Mouse (Mus musculus) layer of hippocampus, adult 2 months (tissue): ENCODE measurements around the gene Ddit4. TPM values are rescaled to one million over a fixed set of nuclear protein-coding genes. Genes with fewer than 3 reads are reported as not detected.

ENCODE experiments used
- DNase-seq, 2 experiments: peaks; one replicate each; pipeline ENCODE4 v3.0.0; 2022; ENCODE audit warnings: low spot score in 2 of 2
- H3K27ac ChIP-seq: fragments of 200-600 bp; 2 replicates; pipeline ENCODE4 v1.8.1; 2022
- H3K4me3 ChIP-seq: fragments of 200-600 bp; 2 replicates; pipeline ENCODE4 v1.8.1; 2022; ENCODE audit warnings: mild to moderate bottlenecking
- CTCF ChIP-seq: fragments of 200-600 bp; conservative IDR thresholded peaks from 2 replicates; pipeline ENCODE4 v1.8.1; 2022; ENCODE audit warnings: antibody characterized with exemption, mild to moderate bottlenecking, moderate library complexity
- total RNA-seq, 2 experiments: library from RNA; stranded (reverse); gene quantifications; 2 replicates each; pipeline ENCODE4 v1.2.3; 2021

The Ddit4 gene
- total RNA-seq, 2 experiments from 2014 or later: 63.6 to 66.7 TPM

DNA sequence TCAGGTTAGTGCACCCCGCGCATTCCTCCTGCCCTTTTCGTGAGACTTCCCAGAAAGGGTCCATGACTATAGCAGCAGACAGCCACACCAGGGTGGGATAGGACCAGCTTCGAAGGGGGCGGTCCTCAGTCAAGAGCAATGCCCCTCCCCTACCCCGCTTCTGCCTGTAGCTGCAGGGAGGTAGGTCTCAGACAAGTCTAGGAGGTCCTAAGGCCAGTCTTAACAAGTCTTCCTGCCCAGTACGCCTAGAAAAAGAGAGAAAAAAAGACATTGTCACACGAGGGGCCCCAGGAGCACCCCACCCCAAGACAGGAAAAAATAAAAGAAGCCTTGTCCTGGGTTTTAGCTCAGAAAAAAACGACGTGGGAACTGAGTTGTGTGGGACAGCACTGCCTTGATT is 35.0 kb downstream of the Ddit4 start:
- Histone ChIP-seq H3K4me3 (peak overlapping the region; percentile 18; the same call in 1 of the 2 replicates), H3K27ac (peak overlapping the region; percentile 64; the same call in 1 of the 2 replicates)
- no peak for TF ChIP-seq CTCF
- DNase-seq: no peak

GRCm38 (mm10) chr10:59916159-59916558 is 35.5 kb downstream of the Ddit4 start:
- no peak for DNase-seq
- no peak for TF ChIP-seq CTCF
- Histone ChIP-seq H3K27ac (peak overlapping the region; percentile 64; the same call in 1 of the 2 replicates), H3K4me3 (peak overlapping the region; percentile 18; the same call in 1 of the 2 replicates)

GRCm38 (mm10) chr10:59915196-59915962 is 36.3 kb downstream of the Ddit4 start:
- no peak for DNase-seq
- Histone ChIP-seq H3K27ac (no peak overlapping the region), H3K4me3 (no peak overlapping the region)
- TF ChIP-seq CTCF: no peak

GRCm38 (mm10) chr10:59911561-59912198 is 40.0 kb downstream of the Ddit4 start:
- no peak for DNase-seq
- peak overlapping the region; percentile 84 for H3K27ac ChIP-seq
- TF ChIP-seq CTCF: no peak
- peak overlapping the region; percentile 24; the same call in 1 of the 2 replicates for H3K4me3 ChIP-seq

- no peak for TF ChIP-seq CTCF
- H3K4me3 ChIP-seq: peak overlapping the region; percentile 24; the same call in 1 of the 2 replicates
- DNase-seq: no peak
These were observed 40.5 kb downstream of the Ddit4 start for GRCm38 (mm10) chr10:59911091-59911490.

DNA sequence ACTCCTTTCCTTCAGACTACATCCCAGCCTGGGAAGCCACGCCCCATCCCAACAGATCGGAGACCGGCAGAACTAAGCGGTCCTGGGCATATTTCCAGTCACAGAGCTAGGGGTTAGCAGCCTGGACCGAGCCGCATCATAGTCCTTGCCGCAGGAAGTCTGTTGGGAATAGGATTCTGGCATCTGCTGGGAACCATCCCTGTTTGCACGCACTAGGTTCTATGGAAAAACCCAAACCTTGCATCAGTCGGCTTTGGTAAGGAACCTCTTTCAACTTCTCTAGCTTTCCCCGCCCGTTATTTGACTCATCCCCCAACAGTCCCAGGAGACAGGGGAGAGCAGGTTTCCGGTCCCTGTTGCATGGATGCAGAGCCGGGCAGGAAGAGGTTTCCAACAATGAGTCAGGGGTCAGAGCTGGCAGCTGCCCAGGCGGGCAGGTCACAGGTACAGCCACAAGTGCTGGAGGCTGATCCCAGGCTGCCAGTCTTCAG is 42.2 kb downstream of the Ddit4 start:
- H3K27ac ChIP-seq: peak overlapping the region; percentile 53; the same call in 1 of the 2 replicates
- peak overlapping the region; percentile 4; the same call in 1 of the 2 replicates for H3K4me3 ChIP-seq
- DNase-seq: no peak
- TF ChIP-seq CTCF: no peak

More at GRCm38 (mm10) chr10:59911091-59911490, 40.5 kb downstream of the Ddit4 start:
- H3K27ac ChIP-seq: peak overlapping the region; percentile 84

GRCm38 (mm10) chr10:59908776-59909315 is 42.8 kb downstream of the Ddit4 start:
- no peak overlapping the region for H3K4me3 ChIP-seq
- no peak for TF ChIP-seq CTCF
- no peak for DNase-seq
- peak overlapping the region; percentile 64; the same call in 1 of the 2 replicates for H3K27ac ChIP-seq

GRCm38 (mm10) chr10:59907695-59908299 is 43.8 kb downstream of the Ddit4 start:
- no peak overlapping the region for H3K4me3 ChIP-seq
- H3K27ac ChIP-seq: peak overlapping the region; percentile 64; the same call in 1 of the 2 replicates
- no peak for TF ChIP-seq CTCF
- DNase-seq: no peak

- DNase-seq: no peak
- no peak for TF ChIP-seq CTCF
- Histone ChIP-seq H3K4me3 (no peak overlapping the region), H3K27ac (no peak overlapping the region)
These were observed 44.5 kb downstream of the Ddit4 start for GRCm38 (mm10) chr10:59907080-59907609.

GRCm38 (mm10) chr10:59903170-59903569 is 48.5 kb downstream of the Ddit4 start:
- DNase-seq: no peak
- Histone ChIP-seq H3K4me3 (no peak overlapping the region), H3K27ac (peak overlapping the region; percentile 99)
- TF ChIP-seq CTCF: no peak

DNA sequence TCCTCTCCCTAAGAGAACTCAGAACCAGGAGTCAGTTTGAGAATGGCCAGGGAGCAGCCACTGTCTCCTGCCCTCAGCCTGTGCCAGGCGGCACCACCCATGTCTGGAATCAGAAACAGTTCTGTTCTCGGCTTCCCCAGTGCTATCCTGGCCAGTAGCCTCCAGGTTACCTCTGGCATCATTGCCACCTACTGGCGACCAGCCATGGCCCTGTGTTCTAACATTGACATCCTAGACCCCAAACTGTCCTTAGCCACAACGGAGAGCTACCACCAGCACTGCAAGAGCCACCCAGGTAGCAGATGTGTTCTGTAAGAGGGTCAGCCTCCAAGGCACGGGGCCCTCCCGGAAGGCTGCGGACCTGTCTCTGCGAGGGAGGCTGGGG is 49.0 kb downstream of the Ddit4 start:
- no peak for DNase-seq
- Histone ChIP-seq H3K4me3 (no peak overlapping the region), H3K27ac (peak overlapping the region; percentile 99)
- TF ChIP-seq CTCF: no peak

- Histone ChIP-seq H3K27ac (peak overlapping the region; percentile 99), H3K4me3 (no peak overlapping the region)
- DNase-seq: no peak
- no peak for TF ChIP-seq CTCF
These were observed 49.5 kb downstream of the Ddit4 start for GRCm38 (mm10) chr10:59901986-59902605.
